Mouse (Mus musculus) midbrain, embryonic 13.5 days (tissue): ENCODE measurements at regions not wholly inside any gene's neighbourhood (a gene's known extent, or its start where the extent isn't known, plus 50 kb on each side); places are given as distances from the start of the nearest gene placed in this dataset.

Experiments
- ATAC-seq: fragments of 200-750 bp; cut with Nextera tagmentation; 2 replicates; pipeline ENCODE4 v1.8.0; 2017; ENCODE audit warnings: mild to moderate bottlenecking, moderate TSS enrichment, moderate library complexity
- H3K27ac ChIP-seq: fragments of 300-500 bp; sonication (generic); 2 replicates; pipeline ENCODE4 v1.5.1; 2015; ENCODE audit warnings: inconsistent platforms, mild to moderate bottlenecking, moderate library complexity
- H3K27me3 ChIP-seq: fragments of 300-500 bp; sonication (generic); 2 replicates; pipeline ENCODE4 v1.6.1; 2015; ENCODE audit warnings: mild to moderate bottlenecking, inconsistent platforms
- H3K36me3 ChIP-seq: fragments of 300-500 bp; sonication (generic); 2 replicates; pipeline ENCODE4 v1.6.1; 2015; ENCODE audit warnings: mild to moderate bottlenecking, inconsistent platforms
- H3K4me1 ChIP-seq: fragments of 300-500 bp; sonication (generic); replicated peaks from 2 replicates; pipeline ENCODE4 v1.6.1; 2015; ENCODE audit warnings: inconsistent platforms
- H3K4me2 ChIP-seq: fragments of 300-500 bp; sonication (generic); replicated peaks from 2 replicates; pipeline ENCODE4 v1.6.1; 2015; ENCODE audit warnings: moderate library complexity, mild to moderate bottlenecking, inconsistent platforms
- H3K4me3 ChIP-seq: fragments of 300-500 bp; sonication (generic); replicated peaks from 2 replicates; pipeline ENCODE4 v1.5.1; 2015; ENCODE audit warnings: mild to moderate bottlenecking, inconsistent platforms
- H3K9ac ChIP-seq: fragments of 300-500 bp; sonication (generic); replicated peaks from 2 replicates; pipeline ENCODE4 v1.6.1; 2015; ENCODE audit warnings: mild to moderate bottlenecking, inconsistent platforms
- H3K9me3 ChIP-seq: fragments of 300-500 bp; sonication (generic); 2 replicates; pipeline ENCODE4 v1.6.1; 2016; ENCODE audit warnings: mild to moderate bottlenecking, inconsistent platforms
- WGBS: fragments of 180-500 bp; shearing (Covaris S2); methylation state at CpG from one replicate; pipeline ENCODE4 v1.1.7; 2015; 5-methylcytosine and 5-hydroxymethylcytosine counted together

DNA sequence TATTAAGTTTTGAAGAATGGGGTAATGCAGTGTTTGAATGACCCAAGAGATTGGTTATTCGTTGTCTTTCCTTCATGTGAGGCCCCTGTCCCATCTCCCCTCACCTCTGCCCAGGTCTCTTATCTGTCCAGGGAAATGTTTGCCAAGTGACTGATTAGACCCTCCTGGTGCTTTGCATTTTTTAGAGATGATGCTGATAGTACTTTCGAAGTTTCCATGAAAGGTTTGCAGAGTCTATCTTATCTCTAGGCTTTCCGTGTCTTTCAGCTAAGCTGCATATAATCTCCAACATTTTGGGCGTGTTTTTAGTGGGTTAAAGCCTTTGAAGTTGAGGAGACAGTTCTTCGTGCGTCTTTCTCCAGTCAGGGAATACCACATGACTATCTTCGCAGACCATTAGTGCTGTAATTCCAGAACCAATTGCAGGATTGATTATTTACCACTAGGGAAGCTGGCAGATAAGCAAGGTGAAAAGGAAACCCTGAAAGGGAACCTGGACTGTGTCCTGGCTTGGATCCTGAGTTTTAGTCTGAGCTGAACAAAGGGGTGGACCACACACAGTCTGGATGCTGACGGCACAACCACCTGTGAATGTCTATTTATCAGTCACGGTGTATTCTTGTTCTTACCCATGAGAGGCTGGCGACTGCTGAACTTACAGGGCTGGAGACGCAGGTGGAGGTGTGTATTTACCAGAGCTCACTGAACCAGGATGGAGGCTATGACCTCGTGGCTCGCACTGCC is 180.9 kb downstream of the Tmx1 start:
- no peaks in the 10 kb centered on the region for H3K9me3 ChIP-seq
- no peak for ATAC-seq
- no peak overlapping the region for H3K4me2 ChIP-seq
- WGBS, result 78% methylated on average over 13 of the region's 13 CpGs
- no peak overlapping the region for H3K4me3 ChIP-seq
- H3K27me3 ChIP-seq, result no peaks in the 10 kb centered on the region
- no peaks in the 10 kb centered on the region for H3K36me3 ChIP-seq
- H3K9ac ChIP-seq, result no peak overlapping the region
- no peak overlapping the region for H3K27ac ChIP-seq
- H3K4me1 ChIP-seq, result no peaks in the 10 kb centered on the region

GRCm38 (mm10) chr12:70635997-70636396 is 183.1 kb downstream of the Tmx1 start:
- no peak overlapping the region for H3K4me3 ChIP-seq
- no peaks in the 10 kb centered on the region for H3K27me3 ChIP-seq
- no peak overlapping the region for H3K27ac ChIP-seq
- no peaks in the 10 kb centered on the region for H3K4me1 ChIP-seq
- H3K9me3 ChIP-seq, result no peaks in the 10 kb centered on the region
- no peak overlapping the region for H3K9ac ChIP-seq
- 91% methylated on average over 7 of the region's 7 CpGs for WGBS
- ATAC-seq, result no peak
- no peak overlapping the region for H3K4me2 ChIP-seq
- no peaks in the 10 kb centered on the region for H3K36me3 ChIP-seq

- H3K4me2 ChIP-seq, result no peak overlapping the region
- no peaks in the 10 kb centered on the region for H3K9me3 ChIP-seq
- H3K27ac ChIP-seq, result no peak overlapping the region
- no peaks in the 10 kb centered on the region for H3K36me3 ChIP-seq
- H3K4me3 ChIP-seq, result no peak overlapping the region
- no peak for ATAC-seq
- H3K9ac ChIP-seq, result no peak overlapping the region
- no peaks in the 10 kb centered on the region for H3K4me1 ChIP-seq
- no peaks in the 10 kb centered on the region for H3K27me3 ChIP-seq
- WGBS, result 87% methylated on average over 2 of the region's 2 CpGs
Measured at GRCm38 (mm10) chr12:70640186-70640585, 185.1 kb upstream of the Frmd6 start.

- Histone ChIP-seq H3K4me3 (no peak overlapping the region), H3K9me3 (no peaks in the 10 kb centered on the region), H3K4me2 (no peak overlapping the region), H3K4me1 (no peaks in the 10 kb centered on the region), H3K27ac (no peak overlapping the region), H3K27me3 (no peaks in the 10 kb centered on the region), H3K36me3 (no peaks in the 10 kb centered on the region), H3K9ac (no peak overlapping the region)
- no peak for ATAC-seq
- 83% methylated on average over 2 of the region's 2 CpGs for WGBS
Measured at GRCm38 (mm10) chr12:70644910-70645309, 180.4 kb upstream of the Frmd6 start.

GRCm38 (mm10) chr12:70645407-70645806 is 179.9 kb upstream of the Frmd6 start:
- Histone ChIP-seq H3K9ac (no peak overlapping the region), H3K4me1 (no peaks in the 10 kb centered on the region), H3K9me3 (no peaks in the 10 kb centered on the region), H3K36me3 (no peaks in the 10 kb centered on the region), H3K4me3 (no peak overlapping the region), H3K27ac (no peak overlapping the region), H3K4me2 (no peak overlapping the region), H3K27me3 (no peaks in the 10 kb centered on the region)
- ATAC-seq, result no peak
- WGBS, result 76% methylated on average over 3 of the region's 3 CpGs

- Histone ChIP-seq H3K4me2 (no peak overlapping the region), H3K9ac (no peak overlapping the region), H3K9me3 (no peaks in the 10 kb centered on the region), H3K4me1 (no peaks in the 10 kb centered on the region), H3K36me3 (no peaks in the 10 kb centered on the region), H3K27me3 (no peaks in the 10 kb centered on the region), H3K4me3 (no peak overlapping the region), H3K27ac (no peak overlapping the region)
- ATAC-seq, result no peak
- WGBS, result 47% methylated on average over 6 of the region's 6 CpGs
Measured at GRCm38 (mm10) chr12:70647516-70647915, 177.8 kb upstream of the Frmd6 start.

GRCm38 (mm10) chr12:70648179-70648811 is 177.0 kb upstream of the Frmd6 start:
- Histone ChIP-seq H3K9me3 (no peaks in the 10 kb centered on the region), H3K9ac (no peak overlapping the region), H3K4me3 (no peak overlapping the region), H3K4me1 (no peaks in the 10 kb centered on the region), H3K4me2 (no peak overlapping the region), H3K36me3 (no peaks in the 10 kb centered on the region), H3K27ac (no peak overlapping the region), H3K27me3 (no peaks in the 10 kb centered on the region)
- ATAC-seq, result no peak
- 86% methylated on average over 6 of the region's 6 CpGs for WGBS

DNA sequence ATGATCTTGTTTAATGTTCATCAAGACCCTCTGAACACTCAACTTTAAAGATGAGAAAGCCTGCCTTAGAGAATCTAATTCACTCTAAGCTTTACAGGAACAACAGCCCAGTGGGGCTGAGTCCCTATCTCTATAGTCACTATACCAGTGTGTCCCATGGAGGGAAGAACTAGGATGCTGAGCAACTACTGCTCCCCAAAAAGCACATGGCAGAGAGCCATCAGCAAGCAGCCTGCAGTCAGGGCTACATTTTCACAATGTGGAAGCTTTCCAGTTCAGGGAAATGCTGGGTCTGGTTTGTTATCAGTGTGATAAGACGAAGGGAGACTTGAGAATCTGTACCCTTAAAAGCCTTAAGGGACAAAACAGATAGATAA is 176.5 kb upstream of the Frmd6 start:
- Histone ChIP-seq H3K27ac (no peak overlapping the region), H3K4me1 (no peaks in the 10 kb centered on the region), H3K4me2 (no peak overlapping the region), H3K36me3 (no peaks in the 10 kb centered on the region), H3K9ac (no peak overlapping the region), H3K9me3 (no peaks in the 10 kb centered on the region), H3K4me3 (no peak overlapping the region), H3K27me3 (no peaks in the 10 kb centered on the region)
- ATAC-seq, result no peak
- WGBS, result 97% methylated on average over 1 of the region's 1 CpGs

GRCm38 (mm10) chr12:70649691-70650090 is 175.6 kb upstream of the Frmd6 start:
- no peak for ATAC-seq
- Histone ChIP-seq H3K4me2 (no peak overlapping the region), H3K4me1 (no peaks in the 10 kb centered on the region), H3K9me3 (no peaks in the 10 kb centered on the region), H3K36me3 (no peaks in the 10 kb centered on the region), H3K4me3 (no peak overlapping the region), H3K27ac (no peak overlapping the region), H3K9ac (no peak overlapping the region), H3K27me3 (no peaks in the 10 kb centered on the region)
- WGBS, result 98% methylated on average over 2 of the region's 2 CpGs

- Histone ChIP-seq H3K4me3 (no peak overlapping the region), H3K36me3 (no peaks in the 10 kb centered on the region), H3K4me1 (no peaks in the 10 kb centered on the region), H3K4me2 (no peak overlapping the region), H3K27ac (no peak overlapping the region), H3K27me3 (no peaks in the 10 kb centered on the region), H3K9me3 (no peaks in the 10 kb centered on the region), H3K9ac (no peak overlapping the region)
- ATAC-seq, result no peak
- WGBS, result 64% methylated on average over 4 of the region's 4 CpGs
Measured at GRCm38 (mm10) chr12:70650470-70650869, 174.8 kb upstream of the Frmd6 start.

- H3K4me1 ChIP-seq, result no peaks in the 10 kb centered on the region
- WGBS, result 90% methylated on average over 3 of the region's 3 CpGs
- no peak overlapping the region for H3K27ac ChIP-seq
- H3K9ac ChIP-seq, result no peak overlapping the region
- H3K27me3 ChIP-seq, result no peaks in the 10 kb centered on the region
- ATAC-seq, result no peak
- no peak overlapping the region for H3K4me2 ChIP-seq
- no peaks in the 10 kb centered on the region for H3K36me3 ChIP-seq
- H3K9me3 ChIP-seq, result no peaks in the 10 kb centered on the region
- H3K4me3 ChIP-seq, result no peak overlapping the region
Measured at GRCm38 (mm10) chr12:70652751-70653150, 172.6 kb upstream of the Frmd6 start.

- no peaks in the 10 kb centered on the region for H3K27me3 ChIP-seq
- 87% methylated on average over 8 of the region's 8 CpGs for WGBS
- H3K36me3 ChIP-seq, result no peaks in the 10 kb centered on the region
- H3K4me1 ChIP-seq, result no peaks in the 10 kb centered on the region
- no peak overlapping the region for H3K4me3 ChIP-seq
- H3K4me2 ChIP-seq, result no peak overlapping the region
- no peak for ATAC-seq
- H3K9ac ChIP-seq, result no peak overlapping the region
- H3K27ac ChIP-seq, result no peak overlapping the region
- H3K9me3 ChIP-seq, result no peaks in the 10 kb centered on the region
Measured at GRCm38 (mm10) chr12:70653971-70654370, 171.3 kb upstream of the Frmd6 start.

DNA sequence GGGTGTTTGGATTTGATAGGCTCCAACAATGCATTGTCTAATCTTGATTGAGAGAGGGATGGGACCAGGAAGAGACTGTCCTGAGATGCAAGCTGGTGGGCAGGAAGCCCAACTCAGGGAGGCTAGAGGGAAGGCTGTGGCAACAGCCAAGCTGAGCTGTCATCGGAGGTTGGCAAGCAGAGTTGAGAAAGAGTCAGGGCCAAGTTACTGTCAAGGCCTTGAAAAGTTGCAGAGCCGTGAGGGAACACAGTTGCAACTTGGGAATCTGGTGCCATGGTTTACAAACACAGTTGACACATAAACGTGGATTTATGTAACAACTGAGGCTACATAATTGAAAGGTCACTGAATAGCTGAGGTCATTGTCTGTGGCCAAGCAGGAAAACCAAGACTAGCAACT is 170.8 kb upstream of the Frmd6 start:
- ATAC-seq, result no peak
- H3K4me2 ChIP-seq, result no peak overlapping the region
- no peaks in the 10 kb centered on the region for H3K4me1 ChIP-seq
- no peak overlapping the region for H3K9ac ChIP-seq
- no peaks in the 10 kb centered on the region for H3K9me3 ChIP-seq
- H3K27me3 ChIP-seq, result no peaks in the 10 kb centered on the region
- H3K36me3 ChIP-seq, result no peaks in the 10 kb centered on the region
- H3K27ac ChIP-seq, result no peak overlapping the region
- WGBS, result 84% methylated on average over 3 of the region's 3 CpGs
- H3K4me3 ChIP-seq, result no peak overlapping the region
